Mouse (Mus musculus) megakaryocyte progenitor cell, adult 5-6 weeks (primary cell): ENCODE results near the gene Snx22. TPM values are rescaled to one million over a fixed set of nuclear protein-coding genes. Genes with fewer than 3 reads are reported as not detected.
A peak's percentile ranks its signal among the peaks of the same experiment; 100 is the strongest.

Experiments used
- ATAC-seq: replicated peaks from 2 replicates; pipeline ENCODE4 v1.8.0; 2016; ENCODE audit warnings: mild to moderate bottlenecking, moderate TSS enrichment, inconsistent platforms; ENCODE audit not compliant: poor library complexity
- total RNA-seq, 2 experiments: library from RNA; stranded (forward) in 1 of 2; stranded (reverse) in 1 of 2; fragments of 157-497, 149-512 nt in 1 of 2; fragments of 200-1000 nt in 1 of 2; gene quantifications; 2 replicates each; pipeline versions ENCODE4 v1.2.3 to v1.2.4; 2015 to 2017

Gene Snx22
- total RNA-seq, 2 experiments from 2014 or later: 0.37 to 0.96 TPM

DNA sequence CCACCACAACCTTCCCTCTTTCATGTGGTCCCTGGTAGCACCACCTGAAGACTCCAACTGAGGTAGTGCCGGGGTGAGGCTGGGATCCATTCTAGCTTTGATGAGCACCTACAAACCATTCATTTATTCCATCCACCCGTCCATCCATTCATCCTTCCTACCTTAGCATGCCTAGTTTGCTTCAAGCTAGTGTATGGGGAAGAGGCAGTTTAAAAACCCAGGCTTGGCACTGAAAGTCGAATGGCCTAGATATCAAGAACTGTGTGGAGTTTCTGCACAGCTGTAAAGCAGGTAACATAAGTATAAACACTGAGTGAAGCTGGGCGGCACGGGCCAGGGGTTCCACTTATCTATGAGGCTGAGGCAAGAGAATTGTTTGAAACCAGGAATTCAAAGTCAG lies 632 bp upstream of the Snx22 start:
- no peak for ATAC-seq

- no peak for ATAC-seq
These were observed 538 bp downstream of the Snx22 start for GRCm38 (mm10) chr9:66068971-66069391.

DNA sequence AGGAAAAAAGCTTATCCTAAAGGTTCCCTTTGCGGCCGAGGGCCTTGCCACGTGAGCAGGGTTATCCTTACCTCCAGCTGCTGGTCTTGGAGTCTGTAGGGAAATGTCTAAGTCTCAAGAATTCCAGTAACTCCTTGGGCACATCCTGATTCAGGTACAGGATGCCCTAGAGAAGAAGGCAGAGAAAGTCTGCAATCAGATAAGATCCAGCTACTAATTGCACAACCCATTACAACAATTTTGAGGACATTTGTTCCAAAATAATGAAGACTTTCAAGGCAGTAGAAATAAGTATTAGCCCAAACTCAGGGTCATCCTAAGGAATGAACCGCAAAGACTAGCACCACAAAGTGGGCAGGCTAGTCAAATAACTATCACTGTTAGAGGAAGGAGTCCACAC lies 1.5 kb downstream of the Snx22 start:
- no peak for ATAC-seq

DNA sequence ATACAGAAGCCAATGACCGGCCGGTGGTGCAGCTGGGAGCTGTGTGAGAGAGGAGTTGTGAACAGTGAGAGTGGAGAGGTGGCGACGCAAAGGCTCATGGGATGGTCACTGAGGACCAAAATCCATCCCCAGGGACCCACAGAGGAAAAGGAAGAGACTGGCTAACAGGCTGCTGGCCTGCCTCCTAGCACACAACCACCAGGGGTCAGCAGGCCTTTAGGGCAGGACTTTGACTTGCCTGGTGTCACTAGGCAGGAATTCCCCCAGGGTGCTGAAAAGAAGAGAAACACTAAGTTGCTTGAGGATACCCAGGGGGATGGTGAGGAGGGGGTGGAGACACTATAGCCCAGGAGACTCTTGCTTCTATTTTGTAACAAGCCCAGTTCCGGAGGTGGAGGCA lies 2.0 kb downstream of the Snx22 start:
- ATAC-seq: peak; percentile 49

- no peak for ATAC-seq
These were observed 2.7 kb downstream of the Snx22 start for GRCm38 (mm10) chr9:66066791-66067190.

DNA sequence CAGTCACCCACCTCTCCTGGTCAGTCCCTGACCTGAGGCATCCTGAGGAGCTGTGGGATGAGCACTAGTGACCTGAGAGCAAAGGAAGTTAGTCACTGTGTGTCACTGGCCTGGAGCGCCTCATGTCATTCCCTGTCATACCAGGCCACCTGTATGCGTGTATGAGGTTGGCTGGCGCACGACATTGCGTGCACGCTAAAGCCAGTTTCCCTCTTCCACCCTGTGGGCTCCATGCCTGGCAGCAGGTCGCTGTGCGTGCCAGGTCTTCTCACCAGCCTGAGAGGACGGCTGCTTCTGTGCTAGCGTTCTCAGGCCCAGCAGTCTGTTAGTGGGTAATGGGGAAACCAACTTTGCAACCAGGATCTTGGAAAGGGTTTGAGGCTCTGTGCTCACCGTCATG lies 5.2 kb downstream of the Snx22 start:
- no peak for ATAC-seq

DNA sequence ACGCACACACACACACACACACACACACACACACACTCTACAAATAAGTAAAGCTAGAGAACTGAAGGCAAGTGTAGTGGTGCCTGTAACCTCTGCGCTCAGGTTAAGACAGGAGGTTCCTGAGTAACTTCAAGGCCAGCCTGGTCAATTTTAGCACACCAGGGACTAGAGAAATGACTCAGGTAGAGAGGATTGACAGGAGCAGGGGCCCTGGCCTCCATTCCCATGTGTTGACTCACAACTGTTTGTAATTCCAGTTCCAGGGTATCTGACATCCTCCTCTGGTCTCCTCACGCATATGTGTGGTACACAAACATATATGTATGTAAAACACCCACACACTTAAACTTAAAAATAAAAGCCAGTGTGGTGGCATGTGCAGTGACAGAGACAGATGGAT lies 6.1 kb downstream of the Snx22 start:
- no peak for ATAC-seq

GRCm38 (mm10) chr9:66061656-66062055 lies 7.9 kb downstream of the Snx22 start:
- no peak for ATAC-seq

DNA sequence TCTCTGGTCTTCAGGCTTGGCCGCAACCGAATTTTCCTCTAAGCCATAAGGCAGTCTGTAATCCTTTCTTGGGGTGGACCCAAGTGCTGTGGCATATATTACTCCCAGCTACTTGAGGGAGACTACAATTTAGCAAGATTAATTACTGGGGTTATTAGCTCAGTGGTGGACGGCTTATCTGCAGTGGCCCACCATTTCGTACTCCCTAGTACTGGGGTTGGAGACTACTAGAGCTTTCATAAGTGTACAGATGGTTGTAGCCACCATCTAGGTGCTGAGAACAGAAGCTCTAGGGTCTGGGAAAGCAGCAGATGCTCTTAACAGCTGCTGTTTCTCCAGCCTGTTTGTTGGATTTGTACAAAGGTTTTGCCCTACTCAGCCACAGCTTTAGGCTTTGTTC lies 8.5 kb downstream of the Snx22 start:
- no peak for ATAC-seq

DNA sequence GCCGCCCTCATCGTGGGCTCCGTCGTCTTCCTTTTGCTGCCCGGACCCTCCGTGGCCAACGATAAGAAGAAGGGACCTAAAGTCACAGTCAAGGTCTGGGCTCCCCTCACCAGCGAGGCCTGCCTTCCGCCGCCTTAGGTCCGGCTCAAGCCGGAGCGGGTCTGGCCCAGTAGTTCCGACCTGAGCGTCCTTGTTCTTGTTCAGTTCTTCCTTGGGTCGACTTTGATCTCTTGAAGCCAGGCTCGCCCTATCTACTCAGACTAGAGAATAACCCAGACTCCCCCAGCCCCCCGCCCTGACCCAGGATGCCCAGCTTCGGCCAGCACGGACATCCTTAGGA lies 9.2 kb downstream of the Snx22 start:
- ATAC-seq: no peak

DNA sequence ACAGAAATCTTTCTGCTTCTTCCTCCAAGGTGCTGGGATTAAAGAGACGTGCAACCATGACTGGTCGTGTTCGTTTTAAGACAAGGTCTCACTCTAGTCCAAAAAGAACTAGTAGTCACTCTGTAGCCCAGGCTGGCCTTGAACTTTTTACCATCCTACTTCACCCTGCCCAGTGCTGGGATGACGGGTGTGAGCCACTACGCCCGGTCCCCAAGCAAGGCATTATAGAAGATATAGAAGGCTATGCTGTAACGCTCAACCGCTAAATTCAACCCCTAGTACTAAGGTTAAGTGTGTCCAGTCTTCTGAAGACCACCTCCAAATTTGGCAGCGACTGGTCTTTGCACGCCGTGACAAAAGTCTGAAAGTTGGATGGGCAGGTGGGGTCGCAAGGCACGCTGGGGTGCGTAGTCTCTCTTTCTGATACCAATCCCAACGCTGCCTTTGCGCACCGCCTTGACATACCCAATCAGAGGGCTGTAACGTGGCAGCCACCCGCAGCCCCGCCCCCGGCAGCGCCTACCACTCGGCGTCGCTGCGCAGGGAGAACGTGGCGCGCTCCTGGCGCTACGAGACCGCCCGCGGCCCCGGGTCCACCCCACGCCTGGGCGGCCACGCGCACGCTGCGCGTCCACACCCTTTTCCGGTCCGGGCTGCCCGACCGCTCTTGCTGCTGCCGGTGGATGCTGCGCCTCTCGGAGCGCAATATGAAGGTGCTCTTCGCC lies 9.8 kb downstream of the Snx22 start, which contains the start of gene Ppib:
Ppib (plus strand) TSS at position 640 of the 725 bp plus-strand sequence.
- peak; percentile 98 for ATAC-seq

- ATAC-seq: no peak
These were observed 15.9 kb downstream of the Snx22 start for GRCm38 (mm10) chr9:66053620-66054019.

DNA sequence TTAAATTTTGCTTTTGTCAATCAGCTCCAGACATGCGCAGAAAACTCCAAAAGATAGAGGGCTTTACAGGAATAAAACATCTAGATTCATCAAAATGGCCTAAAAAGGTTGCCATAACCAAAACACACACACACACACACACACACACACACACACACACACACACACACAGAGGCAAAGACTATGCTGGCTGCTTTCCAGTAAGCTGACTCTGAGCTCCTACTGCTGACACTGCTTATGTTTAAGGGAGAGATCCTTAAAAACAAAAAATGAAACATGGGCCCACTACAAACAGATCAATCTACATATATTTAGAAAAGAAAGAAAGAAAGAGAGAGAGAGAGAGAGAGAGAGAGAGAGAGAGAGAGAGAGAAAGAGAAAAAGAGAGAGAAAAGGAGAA lies 16.8 kb downstream of the Snx22 start:
- no peak for ATAC-seq

DNA sequence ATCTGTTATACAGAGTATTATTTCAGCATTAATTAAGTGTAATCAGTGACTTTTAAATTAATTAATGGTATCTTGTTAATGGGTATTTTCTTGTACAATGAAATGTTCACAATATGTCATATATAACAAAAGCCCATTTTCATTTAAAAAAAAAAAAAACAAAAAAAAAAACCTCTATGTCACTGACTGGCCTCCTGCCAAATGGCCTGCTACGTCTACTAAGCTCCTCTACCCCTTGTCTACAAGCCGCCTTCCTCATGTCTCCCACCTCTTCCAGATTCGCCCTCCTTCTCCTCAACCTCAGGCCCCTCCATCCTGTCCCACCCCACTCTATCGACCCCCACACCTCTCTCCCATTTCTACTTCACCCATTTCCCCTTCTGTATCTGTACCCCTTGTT lies 18.0 kb downstream of the Snx22 start:
- no peak for ATAC-seq

DNA sequence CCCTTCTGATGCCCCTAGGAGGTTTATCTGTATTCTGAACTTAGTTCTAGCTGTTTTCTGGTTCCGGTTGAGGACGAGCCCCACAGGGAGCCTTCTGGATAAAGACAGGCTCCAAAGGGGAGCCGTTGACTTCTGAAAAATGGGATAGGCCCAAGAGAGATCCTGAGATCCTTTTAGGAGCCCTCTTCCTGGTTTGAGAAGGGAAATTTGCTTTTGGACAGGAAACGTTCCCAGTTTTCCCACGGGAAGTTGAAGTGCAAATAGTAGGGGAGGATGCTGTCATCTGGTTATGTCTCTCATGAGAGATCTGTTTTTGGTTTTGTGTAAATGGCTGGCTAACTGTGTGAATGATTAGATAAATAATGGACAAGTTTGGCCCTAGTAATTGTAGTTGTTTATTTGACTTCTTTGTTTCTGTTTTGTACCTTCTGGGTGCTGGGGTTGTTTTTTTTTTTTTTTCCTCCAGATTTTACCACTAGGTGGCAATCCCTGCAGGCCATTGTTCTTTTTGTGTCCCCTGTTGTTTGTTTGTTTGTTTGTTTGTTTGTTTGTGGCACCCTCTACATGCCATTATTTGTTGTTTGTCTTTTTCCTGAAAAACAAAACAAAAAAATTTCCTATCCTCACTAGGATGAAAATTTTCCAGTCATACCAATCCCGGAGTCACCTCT lies 19.5 kb downstream of the Snx22 start:
- no peak for ATAC-seq

- ATAC-seq: no peak
These were observed 26.3 kb downstream of the Snx22 start for GRCm38 (mm10) chr9:66043241-66043640.

DNA sequence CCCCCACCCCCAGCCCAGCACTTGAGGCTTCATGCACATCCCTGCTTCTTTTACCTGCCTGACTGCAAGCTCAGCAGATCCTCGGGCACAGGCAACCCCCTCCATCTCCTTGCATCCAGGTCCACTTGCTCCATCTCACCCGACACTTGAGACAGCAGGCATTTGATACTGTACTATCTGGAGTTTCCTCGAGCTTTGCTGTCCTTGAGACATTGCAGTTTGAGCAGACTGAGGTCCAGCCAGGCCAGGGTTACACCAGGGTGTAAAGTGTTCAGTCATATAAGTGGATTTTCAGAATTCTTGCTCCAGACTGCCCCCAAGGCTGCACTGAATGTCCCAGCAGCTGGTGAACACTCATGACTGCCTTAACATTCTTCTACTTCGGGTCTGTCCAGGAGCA lies 27.2 kb downstream of the Snx22 start:
- no peak for ATAC-seq

GRCm38 (mm10) chr9:66040801-66041200 lies 28.7 kb downstream of the Snx22 start:
- ATAC-seq: no peak

- ATAC-seq: no peak
These were observed 30.2 kb downstream of the Snx22 start for GRCm38 (mm10) chr9:66039290-66039689.

GRCm38 (mm10) chr9:66038581-66038980 lies 30.9 kb downstream of the Snx22 start:
- no peak for ATAC-seq

DNA sequence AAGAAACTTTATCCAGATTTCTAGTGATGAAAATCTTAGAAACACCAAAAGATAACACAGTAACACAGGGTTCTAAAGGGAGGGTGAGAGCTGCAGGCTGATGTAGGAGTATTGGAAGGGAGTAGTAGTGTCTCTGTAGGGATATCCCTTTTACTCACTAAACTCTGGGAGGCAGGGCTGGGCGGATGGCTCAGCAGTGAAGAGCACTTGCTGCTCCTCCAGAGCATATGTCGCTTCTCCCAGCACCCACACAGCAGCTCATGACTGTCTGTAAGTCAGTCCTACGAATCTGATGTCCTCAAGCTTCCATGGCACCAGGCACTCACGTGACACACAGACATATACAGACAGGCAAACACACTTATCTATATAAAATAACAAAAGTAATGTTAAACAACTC lies 31.4 kb downstream of the Snx22 start:
- no peak for ATAC-seq

- ATAC-seq: no peak
These were observed 48.9 kb downstream of the Snx22 start for GRCm38 (mm10) chr9:66020601-66021000.
